Mouse (Mus musculus): ENCODE results near the gene 9130409I23Rik.

GRCm38 (mm10) chr1:181017890-181018420, 33.1 kb upstream of the 9130409I23Rik start:
- TF ChIP-seq POU5F1 (IDR thresholded peaks at IDR 0.05; ENCODE audit: borderline replicate concordance, low read length) = no peak
- TF ChIP-seq CTCF (conservative IDR thresholded peaks at IDR 0.05; ENCODE audit: low read length) = no peak
